Mouse (Mus musculus) frontal cortex, postnatal 10 days (tissue): Measurements from ENCODE around the gene Ccdc93.

Experiments
- DNase-seq, 2 experiments: peaks; one replicate each; pipeline ENCODE4 v3.0.0; 2022; ENCODE audit warnings: low spot score in 2 of 2, mixed read lengths in 1 of 2

The Ccdc93 gene

GRCm38 (mm10) chr1:121430938-121431928 lies at the start of gene Ccdc93:
Ccdc93 (plus strand) TSS chr1:121431049.
- peak; percentile 91 to 98 for DNase-seq

GRCm38 (mm10) chr1:121381562-121381961 lies 49.3 kb upstream of the Ccdc93 start:
- no peak for DNase-seq

- DNase-seq, result no peak
Measured at GRCm38 (mm10) chr1:121388312-121388711, 42.5 kb upstream of the Ccdc93 start.

GRCm38 (mm10) chr1:121388732-121389131 lies 42.1 kb upstream of the Ccdc93 start:
- DNase-seq, result no peak

DNA sequence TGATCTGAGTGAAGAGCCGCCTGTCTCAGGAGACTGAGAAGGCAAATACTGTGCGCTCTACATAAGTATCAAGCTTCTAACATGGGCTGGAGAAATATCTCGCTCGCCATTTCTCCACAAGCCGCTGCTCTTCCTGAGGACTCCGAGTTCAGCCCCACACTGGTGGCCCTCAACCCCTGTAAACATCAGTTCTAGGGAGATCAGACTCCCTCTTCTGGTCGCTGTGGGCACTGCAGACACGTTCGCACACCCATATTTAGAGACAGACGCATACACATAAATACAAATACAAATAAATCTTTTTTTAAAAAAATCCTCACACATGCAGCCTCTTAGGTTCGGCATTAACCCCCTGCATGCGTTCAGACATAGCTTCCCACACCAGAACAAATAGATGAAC lies 41.3 kb upstream of the Ccdc93 start:
- DNase-seq, result no peak

DNA sequence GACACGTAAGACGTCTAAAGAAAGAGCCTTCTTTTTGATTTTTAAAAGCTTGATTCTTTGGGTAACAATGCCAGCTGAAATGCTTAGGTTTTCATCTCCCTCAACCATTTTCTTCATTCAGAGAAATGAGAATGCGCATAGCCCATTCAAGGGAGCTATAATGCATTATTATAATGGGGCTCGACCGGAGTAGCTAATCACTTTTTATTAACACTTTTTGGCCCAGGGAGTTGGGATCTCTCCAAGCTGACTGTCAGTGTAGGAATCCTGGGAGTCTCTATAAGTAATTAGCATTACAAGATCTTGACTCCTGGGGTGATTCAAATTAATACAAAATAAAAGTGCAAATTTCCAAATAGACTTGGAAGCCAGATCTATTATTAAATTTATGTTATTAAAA lies 40.8 kb upstream of the Ccdc93 start:
- DNase-seq, result no peak

GRCm38 (mm10) chr1:121390421-121390820 lies 40.4 kb upstream of the Ccdc93 start:
- DNase-seq, result no peak

DNA sequence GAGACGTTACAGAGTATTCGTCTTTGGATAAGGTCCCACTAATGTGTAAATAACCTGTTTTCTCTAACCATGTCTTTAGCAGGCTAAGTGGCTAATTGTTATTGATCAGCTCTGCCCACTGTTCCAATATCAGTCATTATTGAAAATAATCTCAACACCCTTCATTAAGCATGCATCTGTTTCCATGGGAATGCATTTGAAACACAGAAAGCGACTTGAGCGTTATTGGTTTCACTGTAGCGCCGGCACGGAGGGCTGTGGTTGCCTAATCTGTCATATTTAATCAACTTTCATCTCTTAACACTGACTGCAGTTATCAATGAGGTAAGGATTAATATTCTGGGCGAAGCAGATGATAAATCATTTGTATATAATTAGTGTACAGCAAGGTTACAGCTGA lies 40.0 kb upstream of the Ccdc93 start:
- no peak for DNase-seq

- DNase-seq, result no peak
Measured at GRCm38 (mm10) chr1:121393117-121393516, 37.7 kb upstream of the Ccdc93 start.

GRCm38 (mm10) chr1:121394764-121395163 lies 36.1 kb upstream of the Ccdc93 start:
- DNase-seq, result no peak

GRCm38 (mm10) chr1:121396501-121396900 lies 34.3 kb upstream of the Ccdc93 start:
- no peak for DNase-seq

- DNase-seq, result no peak
Measured at GRCm38 (mm10) chr1:121398231-121398630, 32.6 kb upstream of the Ccdc93 start.

- DNase-seq, result no peak
Measured at GRCm38 (mm10) chr1:121398986-121399881, 31.6 kb upstream of the Ccdc93 start.

GRCm38 (mm10) chr1:121400243-121400642 lies 30.6 kb upstream of the Ccdc93 start:
- DNase-seq, result no peak

- DNase-seq, result no peak
Measured at GRCm38 (mm10) chr1:121419084-121419483, 11.8 kb upstream of the Ccdc93 start.

- no peak for DNase-seq
Measured at GRCm38 (mm10) chr1:121419569-121420265, 11.1 kb upstream of the Ccdc93 start.

- DNase-seq, result no peak
Measured at GRCm38 (mm10) chr1:121430183-121430937, 489 bp upstream of the Ccdc93 start.

DNA sequence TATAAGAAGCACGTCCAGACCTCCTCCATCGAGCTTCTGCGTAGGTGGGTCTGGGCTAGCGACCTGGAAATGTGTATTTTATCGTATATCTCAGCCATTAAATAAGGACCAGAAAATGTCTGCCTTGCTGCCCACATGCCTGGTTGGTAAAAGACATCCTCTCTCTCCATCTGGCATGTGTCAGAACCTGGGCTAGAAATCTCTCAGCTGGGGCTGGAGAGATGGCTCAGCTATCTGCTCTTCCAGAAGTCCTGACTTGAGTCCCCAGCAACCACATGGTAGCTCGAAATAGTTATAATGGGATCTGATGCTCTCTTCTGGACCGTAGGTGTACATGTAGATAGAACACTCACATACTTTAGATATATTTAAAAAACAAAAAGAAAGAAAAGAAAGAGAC lies 5.1 kb downstream of the Ccdc93 start:
- DNase-seq, result no peak

DNA sequence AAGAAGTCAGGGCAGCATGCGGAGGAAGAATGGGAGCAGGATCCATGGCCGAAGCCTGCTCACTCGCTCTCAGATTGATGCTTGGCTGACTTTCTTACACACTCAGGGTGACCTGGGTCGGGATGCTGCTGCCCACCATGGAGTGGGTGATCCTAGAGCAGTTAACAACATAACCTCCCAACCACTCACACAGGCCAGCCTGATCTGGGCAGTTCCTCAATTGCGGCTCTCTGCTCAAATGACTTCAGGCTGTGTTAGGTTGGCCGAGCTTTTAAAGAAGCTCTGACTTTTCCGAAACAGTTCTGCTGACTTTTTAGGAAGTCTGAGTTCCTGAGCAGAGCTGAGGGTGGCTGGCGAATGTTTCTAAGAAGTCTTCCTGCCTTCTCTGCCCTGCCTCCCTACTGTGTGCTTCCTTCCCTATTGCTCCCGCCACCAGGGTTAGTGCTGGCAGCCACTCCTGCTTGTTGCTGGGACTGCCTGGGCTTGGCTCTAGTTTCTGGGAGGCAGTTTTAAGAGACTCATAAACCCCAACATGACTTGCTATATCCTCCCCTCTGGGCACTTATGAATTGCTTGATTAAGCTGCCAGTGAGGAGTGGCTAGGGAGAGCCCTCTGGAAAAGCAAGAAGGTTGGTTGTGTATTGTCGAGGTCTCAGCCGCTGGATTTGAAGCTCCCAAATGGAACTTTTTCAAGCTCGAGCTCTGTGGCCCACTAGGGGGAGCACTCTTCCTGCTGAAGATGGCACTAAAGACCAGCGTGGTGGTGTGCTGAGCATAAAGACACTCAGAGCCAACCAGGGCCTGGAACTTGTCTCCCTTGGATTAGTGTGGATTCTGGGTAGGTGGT lies 9.9 kb downstream of the Ccdc93 start:
- DNase-seq, result peak; percentile 37 to 67

- DNase-seq, result no peak
Measured at GRCm38 (mm10) chr1:121444147-121444546, 13.3 kb downstream of the Ccdc93 start.
